Mouse (Mus musculus) limb, embryonic 14.5 days (tissue): ENCODE measurements around the gene Stambpl1. TPM values are rescaled to one million over a fixed set of nuclear protein-coding genes. Genes with fewer than 3 reads are reported as not detected.
A peak's percentile ranks its signal among the peaks of the same experiment; 100 is the strongest.

Experiments
- ATAC-seq: fragments of 200-750 bp; cut with Nextera tagmentation; 2 replicates; pipeline ENCODE4 v1.8.0; 2017; ENCODE audit warnings: low read depth, moderate number of reproducible peaks, moderate TSS enrichment; ENCODE audit not compliant: low FRiP score
- DNase-seq: peaks from one replicate; pipeline ENCODE4 v3.0.0-alpha.2; 2015; ENCODE audit warnings: low spot score
- H3K27ac ChIP-seq: fragments of 300-500 bp; sonication (generic); replicated peaks from 2 replicates; pipeline ENCODE4 v1.5.1; 2014; ENCODE audit warnings: low read depth, mild to moderate bottlenecking, low read length, moderate library complexity, mixed read lengths
- H3K27me3 ChIP-seq: fragments of 300-500 bp; sonication (generic); 2 replicates; pipeline ENCODE4 v1.6.1; 2014; ENCODE audit warnings: low read length, mixed read lengths; ENCODE audit not compliant: control insufficient read depth, insufficient read depth
- H3K36me3 ChIP-seq: fragments of 300-500 bp; sonication (generic); 2 replicates; pipeline ENCODE4 v1.6.1; 2014; ENCODE audit warnings: mild to moderate bottlenecking, low read length, moderate library complexity, mixed read lengths; ENCODE audit not compliant: control insufficient read depth, insufficient read depth
- H3K4me1 ChIP-seq: fragments of 300-500 bp; sonication (generic); 2 replicates; pipeline ENCODE4 v1.6.1; 2014; ENCODE audit warnings: antibody characterized with exemption, low read length, mixed read lengths; ENCODE audit not compliant: control insufficient read depth, insufficient read depth
- H3K4me2 ChIP-seq: fragments of 300-500 bp; sonication (generic); replicated peaks from 2 replicates; pipeline ENCODE4 v1.6.1; 2014; ENCODE audit warnings: low read depth, mild to moderate bottlenecking, low read length, moderate library complexity; ENCODE audit not compliant: severe bottlenecking
- H3K4me3 ChIP-seq: fragments of 300-500 bp; sonication (generic); replicated peaks from 2 replicates; pipeline ENCODE4 v1.5.1; 2014; ENCODE audit warnings: low read length
- H3K9ac ChIP-seq: fragments of 300-500 bp; sonication (generic); 2 replicates; pipeline ENCODE4 v1.6.1; 2014; ENCODE audit warnings: mild to moderate bottlenecking, low read depth, low read length, moderate library complexity; ENCODE audit not compliant: severe bottlenecking
- H3K9me3 ChIP-seq: fragments of 300-500 bp; sonication (generic); 2 replicates; pipeline ENCODE4 v1.6.1; 2016; ENCODE audit warnings: low read length; ENCODE audit not compliant: control insufficient read depth
- POLR2A ChIP-seq: fragments of 200-500 bp; IDR thresholded peaks from 2 replicates; pipeline ENCODE4 v1.8.0; 2012; ENCODE audit warnings: inconsistent platforms, mild to moderate bottlenecking, moderate library complexity, borderline replicate concordance; ENCODE audit not compliant: insufficient read depth, insufficient read length; ENCODE audit errors: extremely low read depth
- WGBS: fragments of 180-500 bp; shearing (Covaris S2); extraction: QIAGEN DNeasy Blood & Tissue Kit; methylation state at CpG from one replicate; pipeline ENCODE4 v1.1.7; 2014; 5-methylcytosine and 5-hydroxymethylcytosine counted together
- polyA plus RNA-seq, 2 experiments: library from polyadenylated mRNA; depleted of rRNA in 1 of 2; stranded (reverse) in 1 of 2; unstranded in 1 of 2; fragments of >200 nt; fragmentation: Nextera tagmentation in 1 of 2; extraction: Ambion mirVana in 1 of 2; gene quantifications; 2 replicates each; pipeline versions ENCODE4 v1.2.1 to v1.2.3; 2012 to 2014

Gene Stambpl1
- polyA plus RNA-seq, 2 experiments: 9.0 to 14.8 TPM

GRCm38 (mm10) chr19:34250621-34251020, 58.6 kb downstream of the Stambpl1 start:
- ATAC-seq (no peak), DNase-seq (no peak)
- no peak for TF ChIP-seq POLR2A
- H3K27me3 ChIP-seq: no peaks in the 10 kb centered on the region
- no peak overlapping the region for H3K4me3 ChIP-seq
- H3K27ac ChIP-seq: no peak overlapping the region
- no peaks in the 10 kb centered on the region for H3K9me3 ChIP-seq
- H3K4me2 ChIP-seq: no peak overlapping the region
- 72% methylated on average over 4 of the region's 4 CpGs for WGBS
- peaks cover 4% of the 10 kb centered on the region; the same call in 1 of the 2 replicates for H3K4me1 ChIP-seq
- no peak overlapping the region for H3K9ac ChIP-seq
- no peaks in the 10 kb centered on the region for H3K36me3 ChIP-seq

GRCm38 (mm10) chr19:34251900-34252299, 59.9 kb downstream of the Stambpl1 start:
- Histone ChIP-seq H3K27ac (no peak overlapping the region), H3K9me3 (no peaks in the 10 kb centered on the region), H3K36me3 (no peaks in the 10 kb centered on the region), H3K4me1 (peaks cover 4% of the 10 kb centered on the region; the same call in 1 of the 2 replicates), H3K4me3 (no peak overlapping the region), H3K4me2 (no peak overlapping the region), H3K27me3 (no peaks in the 10 kb centered on the region), H3K9ac (no peak overlapping the region)
- 71% methylated on average over 2 of the region's 2 CpGs for WGBS
- ATAC-seq (no peak), DNase-seq (no peak)
- no peak for TF ChIP-seq POLR2A

- no peaks in the 10 kb centered on the region for H3K9me3 ChIP-seq
- ATAC-seq: no peak
- H3K27ac ChIP-seq: no peak overlapping the region
- no peak overlapping the region for H3K9ac ChIP-seq
- 58% methylated on average over 9 of the region's 9 CpGs for WGBS
- no peaks in the 10 kb centered on the region for H3K27me3 ChIP-seq
- peaks cover 4% of the 10 kb centered on the region; the same call in 1 of the 2 replicates for H3K4me1 ChIP-seq
- no peak for TF ChIP-seq POLR2A
- no peak overlapping the region for H3K4me3 ChIP-seq
- DNase-seq: no peak
- no peaks in the 10 kb centered on the region for H3K36me3 ChIP-seq
- H3K4me2 ChIP-seq: no peak overlapping the region
Measured at GRCm38 (mm10) chr19:34252450-34252849, 60.4 kb downstream of the Stambpl1 start.

GRCm38 (mm10) chr19:34254101-34254879, 62.3 kb downstream of the Stambpl1 start:
- no peaks in the 10 kb centered on the region for H3K9me3 ChIP-seq
- WGBS: 38% methylated on average over 14 of the region's 14 CpGs
- no peak for TF ChIP-seq POLR2A
- no peaks in the 10 kb centered on the region for H3K27me3 ChIP-seq
- H3K4me1 ChIP-seq: peaks cover 4% of the 10 kb centered on the region; the same call in 1 of the 2 replicates
- H3K36me3 ChIP-seq: no peaks in the 10 kb centered on the region
- peak overlapping the region; percentile 25 for H3K4me2 ChIP-seq
- ATAC-seq (no peak), DNase-seq (peak; percentile 38)
- H3K4me3 ChIP-seq: peak overlapping the region; percentile 4
- no peak overlapping the region for H3K27ac ChIP-seq
- no peak overlapping the region for H3K9ac ChIP-seq

- H3K9me3 ChIP-seq: no peaks in the 10 kb centered on the region
- H3K4me2 ChIP-seq: no peak within 1 kb of the TSS; the same call in 1 of the 2 replicates
- H3K9ac ChIP-seq: no peak within 1 kb of the TSS
- no peak within 1 kb of the TSS for H3K27ac ChIP-seq
- DNase-seq (peak; percentile 62), ATAC-seq (peak; percentile 90)
- no peaks in the 10 kb centered on the region for H3K27me3 ChIP-seq
- H3K4me3 ChIP-seq: peak within 1 kb of the TSS; percentile 4
- no peak for TF ChIP-seq POLR2A
- peaks cover 4% of the 10 kb centered on the region; the same call in 1 of the 2 replicates for H3K4me1 ChIP-seq
- H3K36me3 ChIP-seq: no peaks in the 10 kb centered on the region
- 24% methylated on average over 16 of the region's 16 CpGs for WGBS
Measured at GRCm38 (mm10) chr19:34254880-34255681, 63.1 kb downstream of the Stambpl1 start, which contains the start of gene Acta2. Acta2 (minus strand) TSS chr19:34255590.
